Mouse (Mus musculus) heart, embryonic 15.5 days (tissue): ENCODE measurements around the gene Vmn1r160. TPM values are rescaled to one million over a fixed set of nuclear protein-coding genes. Genes with fewer than 3 reads are reported as not detected.
"Not testable (repeated sequence)": the region's sequence is repeated elsewhere in the genome, so short reads cannot be mapped to it uniquely, and the experiment has no call there.

Source experiments
- ATAC-seq: fragments of 200-750 bp; cut with Nextera tagmentation; replicated peaks from 2 replicates; pipeline ENCODE4 v1.8.0; 2017; ENCODE audit warnings: low read depth, moderate TSS enrichment; ENCODE audit not compliant: insufficient number of reproducible peaks, insufficient read depth, low FRiP score
- H3K27ac ChIP-seq: fragments of 300-500 bp; sonication (generic); 2 replicates; pipeline ENCODE4 v1.5.1; 2015; ENCODE audit warnings: mild to moderate bottlenecking, inconsistent platforms
- H3K27me3 ChIP-seq: fragments of 300-500 bp; sonication (generic); 2 replicates; pipeline ENCODE4 v1.6.1; 2015; ENCODE audit warnings: inconsistent platforms
- H3K36me3 ChIP-seq: fragments of 300-500 bp; sonication (generic); 2 replicates; pipeline ENCODE4 v1.6.1; 2015; ENCODE audit warnings: mild to moderate bottlenecking, inconsistent platforms
- H3K4me1 ChIP-seq: fragments of 300-500 bp; sonication (generic); replicated peaks from 2 replicates; pipeline ENCODE4 v1.6.1; 2015; ENCODE audit warnings: inconsistent platforms
- H3K4me2 ChIP-seq: fragments of 300-500 bp; sonication (generic); 2 replicates; pipeline ENCODE4 v1.6.1; 2015; ENCODE audit warnings: inconsistent platforms, mild to moderate bottlenecking, moderate library complexity
- H3K4me3 ChIP-seq: fragments of 300-500 bp; sonication (generic); 2 replicates; pipeline ENCODE4 v1.5.1; 2015; ENCODE audit warnings: mild to moderate bottlenecking, inconsistent platforms
- H3K9ac ChIP-seq: fragments of 300-500 bp; sonication (generic); 2 replicates; pipeline ENCODE4 v1.6.1; 2015; ENCODE audit warnings: mild to moderate bottlenecking, inconsistent platforms
- H3K9me3 ChIP-seq: fragments of 300-500 bp; sonication (generic); replicated peaks from 2 replicates; pipeline ENCODE4 v1.6.1; 2016; ENCODE audit warnings: inconsistent platforms
- WGBS: fragments of 180-500 bp; shearing (Covaris S2); methylation state at CpG from one replicate; pipeline ENCODE4 v1.1.7; 2015; ENCODE audit warnings: mixed read lengths; 5-methylcytosine and 5-hydroxymethylcytosine counted together
- polyA plus RNA-seq: library from polyadenylated mRNA; unstranded; fragments of >200 nt; fragmentation: Nextera tagmentation; extraction: Ambion mirVana; gene quantifications from 2 replicates; pipeline ENCODE4 v1.2.1, GENCODE M21; 2015

The Vmn1r160 gene
- not detected in 2 replicates for polyA plus RNA-seq

DNA sequence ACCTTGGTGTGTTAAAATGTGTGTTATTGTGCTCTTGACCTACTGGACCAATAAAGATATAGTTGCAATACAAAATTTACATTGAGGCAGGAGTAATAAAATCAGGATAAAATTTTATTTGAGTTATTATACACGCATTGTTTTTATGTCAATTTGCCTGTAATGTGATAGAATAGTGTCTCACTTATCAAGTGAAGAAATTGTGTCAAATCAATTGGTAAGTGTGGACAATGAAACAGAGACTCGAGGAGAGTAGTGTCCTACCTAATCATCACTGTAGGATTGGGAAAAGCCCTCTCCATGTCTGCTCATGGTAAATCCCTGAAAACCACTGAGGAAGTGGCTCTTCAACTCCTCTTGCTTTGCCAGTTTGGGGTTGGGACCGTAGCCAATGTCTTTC, at the start of gene Vmn1r160:
Gene Vmn1r160 (plus strand): TSS at position 301 of the 400 bp plus-strand sequence.
- WGBS = 22% methylated on average over 1 of the region's 3 CpGs
- not testable (repeated sequence) for ATAC-seq, H3K4me3 ChIP-seq, H3K9me3 ChIP-seq, H3K27me3 ChIP-seq, H3K27ac ChIP-seq, H3K4me2 ChIP-seq, H3K4me1 ChIP-seq, H3K9ac ChIP-seq, H3K36me3 ChIP-seq

DNA sequence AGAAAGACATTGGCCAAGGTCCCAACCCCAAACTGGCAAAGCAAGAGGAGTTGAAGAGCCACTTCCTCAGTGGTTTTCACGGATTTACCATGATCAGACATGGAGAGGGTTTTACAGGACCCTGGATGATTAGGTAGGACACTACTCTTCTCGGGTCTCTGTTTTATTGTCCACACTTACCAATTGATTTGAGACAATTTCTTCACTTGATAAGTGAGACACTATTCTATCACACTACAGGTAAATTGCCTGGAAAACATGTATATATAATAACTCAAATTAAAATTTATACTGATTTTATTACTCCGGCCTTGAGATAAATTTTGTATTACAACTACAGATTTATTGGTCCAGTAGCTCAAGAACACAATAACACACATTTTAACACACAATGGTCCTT, 27.5 kb upstream of the Vmn1r160 start, which contains the start of gene Vmn1r159:
Gene Vmn1r159 (minus strand): TSS at position 101 of the 400 bp plus-strand sequence.
- H3K4me3 ChIP-seq, H3K27me3 ChIP-seq, H3K36me3 ChIP-seq, H3K27ac ChIP-seq, H3K9ac ChIP-seq, H3K9me3 ChIP-seq, H3K4me2 ChIP-seq, ATAC-seq, H3K4me1 ChIP-seq: not testable (repeated sequence)
- WGBS = 59% methylated on average over 3 of the region's 3 CpGs

Other genes starting within 250 kb of the Vmn1r160 start
- not detected in 2 replicates for gene Vmn1r155, start 213.2 kb upstream of the Vmn1r160 start, polyA plus RNA-seq
- gene Gm8693, start 178.9 kb upstream of the Vmn1r160 start, polyA plus RNA-seq = not detected in 2 replicates
- not detected in 2 replicates for gene Gm4567, start 151.5 kb upstream of the Vmn1r160 start, polyA plus RNA-seq
- not detected in 2 replicates for gene Vmn1r157, start 109.5 kb upstream of the Vmn1r160 start, polyA plus RNA-seq
- gene Vmn1r158, start 80.4 kb upstream of the Vmn1r160 start, polyA plus RNA-seq = not detected in 2 replicates
- not detected in 2 replicates for gene Vmn1r159, start 27.6 kb upstream of the Vmn1r160 start, polyA plus RNA-seq
- not detected in 2 replicates for gene Gm4214, start 113.4 kb downstream of the Vmn1r160 start, polyA plus RNA-seq
- gene Gm4216, start 148.7 kb downstream of the Vmn1r160 start, polyA plus RNA-seq = not detected in 2 replicates
- not detected in 2 replicates for gene Vmn1r163, start 184.3 kb downstream of the Vmn1r160 start, polyA plus RNA-seq
- not detected in 2 replicates for gene Gm8720, start 196.2 kb downstream of the Vmn1r160 start, polyA plus RNA-seq